Mouse (Mus musculus): ENCODE data around the gene Pbp2.

DNA sequence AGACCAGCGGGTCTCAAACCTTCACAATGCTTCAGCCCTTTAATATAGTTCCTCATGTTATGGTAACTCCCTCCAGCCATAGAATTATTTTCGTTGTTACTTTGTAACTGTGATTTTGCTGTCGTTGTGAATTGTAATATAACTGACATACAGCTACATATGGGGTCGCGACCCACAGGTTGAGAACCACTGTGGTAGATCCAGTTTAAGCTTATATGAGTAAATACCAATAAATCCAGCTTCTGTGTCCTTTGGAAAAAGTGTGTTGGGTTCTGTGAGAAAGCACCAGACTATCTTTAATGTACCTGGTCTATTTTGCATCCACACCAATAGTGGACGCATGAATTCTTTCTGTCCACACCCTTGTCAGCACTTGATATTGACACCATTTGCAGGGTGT is 31.9 kb downstream of the Pbp2 start:
- TF ChIP-seq GATA1 (IDR thresholded peaks at IDR 0.05; ENCODE audit: borderline replicate concordance, low read length) (no peak), FLI1 (IDR thresholded peaks at IDR 0.05; ENCODE audit: low read length) (no peak)
